Mouse (Mus musculus): ENCODE results near the gene Fnbp1. TPM values are rescaled to one million over a fixed set of nuclear protein-coding genes. Genes with fewer than 3 reads are reported as not detected.

The Fnbp1 gene
- total RNA-seq, 2 experiments from 2014 or later = 113 to 120 TPM

DNA sequence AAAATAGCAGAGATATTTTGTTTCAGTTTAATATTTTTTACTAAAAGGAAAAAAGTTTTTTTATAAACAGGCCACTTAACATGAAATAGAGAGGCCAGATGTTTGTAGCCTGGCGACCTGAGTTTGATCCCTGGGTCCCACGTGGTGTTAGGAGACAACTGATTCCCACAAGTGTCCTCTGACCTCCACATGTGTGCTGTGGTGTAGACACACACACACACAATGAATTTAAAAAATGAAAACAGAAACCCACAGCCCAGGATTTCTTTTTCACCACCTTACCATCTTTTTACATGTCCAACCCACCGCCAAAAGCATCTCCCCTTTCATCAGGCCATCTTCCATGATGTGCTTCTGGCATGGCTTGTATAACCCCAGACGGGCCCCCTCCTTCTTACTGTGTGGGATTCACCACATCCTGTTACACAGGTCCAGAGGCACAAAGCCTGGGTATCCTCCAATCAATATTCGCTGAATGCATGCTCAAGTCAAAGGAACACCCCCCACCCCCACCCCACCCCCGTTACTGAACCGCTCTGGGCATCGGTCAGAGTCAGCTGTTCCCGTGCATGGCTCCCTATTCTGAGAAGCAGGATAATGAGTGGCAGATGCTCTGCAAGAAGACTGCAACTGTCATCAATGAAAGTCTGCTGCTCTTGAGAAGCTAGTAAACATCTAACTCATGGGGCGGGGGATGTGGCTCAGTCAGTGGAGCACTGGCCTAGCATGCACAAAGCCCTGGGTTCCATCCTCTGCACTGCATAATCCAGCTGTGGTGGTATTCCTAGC, 25.7 kb downstream of the Fnbp1 start:
- no peak for TF ChIP-seq CTCF (conservative IDR thresholded peaks at IDR 0.05)
- peak; percentile 44 to 67 for DNase-seq (ENCODE audit: low spot score in 2 of 2)

DNA sequence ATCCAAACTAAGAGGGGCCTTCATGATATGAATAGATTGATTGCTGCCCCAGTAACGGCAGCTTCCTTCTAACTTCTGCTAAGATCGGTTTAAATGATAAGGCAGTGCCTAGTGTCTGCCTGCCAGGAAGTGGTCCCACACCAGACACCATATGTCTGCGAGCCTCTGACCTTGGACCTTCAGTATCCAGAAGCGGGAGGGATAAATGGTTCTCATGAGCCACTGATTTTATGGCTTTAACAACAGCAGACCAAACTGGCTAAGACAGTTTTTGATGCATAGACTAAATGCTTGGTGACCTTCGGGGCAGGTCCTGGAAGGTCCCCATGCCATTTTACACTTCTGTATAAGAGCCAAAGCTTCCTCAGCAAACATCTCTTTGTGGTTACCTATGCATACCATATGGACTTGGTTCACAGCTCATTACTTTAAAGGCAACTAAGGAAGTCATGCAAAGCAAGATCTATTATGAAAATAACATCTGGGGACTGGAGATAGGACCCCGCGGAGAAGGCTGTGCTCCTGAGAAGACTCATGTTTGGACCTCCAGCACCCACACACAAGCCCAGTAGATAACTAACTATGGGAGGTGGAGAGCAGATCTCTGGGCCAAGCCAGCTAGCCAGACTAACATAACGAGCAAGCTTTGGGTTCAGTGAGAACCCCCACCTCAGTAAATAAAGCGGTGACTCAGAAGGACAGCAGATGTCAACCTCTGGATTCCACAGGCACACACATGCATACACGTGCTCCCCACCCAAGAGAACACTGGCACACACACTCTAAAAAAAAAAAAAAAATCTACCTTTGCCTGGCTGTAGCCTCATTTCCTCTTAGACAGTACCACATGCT, 26.5 kb downstream of the Fnbp1 start:
- H3K27ac ChIP-seq = peak overlapping the region; percentile 3
- no peak for DNase-seq (ENCODE audit: low spot score in 2 of 2)
- H3K4me3 ChIP-seq = no peak overlapping the region
- no peak for TF ChIP-seq CTCF (conservative IDR thresholded peaks at IDR 0.05)

More for the DNA sequence above, 25.7 kb downstream of the Fnbp1 start:
- Histone ChIP-seq H3K27ac (peak overlapping the region; percentile 48), H3K4me3 (no peak overlapping the region)

DNA sequence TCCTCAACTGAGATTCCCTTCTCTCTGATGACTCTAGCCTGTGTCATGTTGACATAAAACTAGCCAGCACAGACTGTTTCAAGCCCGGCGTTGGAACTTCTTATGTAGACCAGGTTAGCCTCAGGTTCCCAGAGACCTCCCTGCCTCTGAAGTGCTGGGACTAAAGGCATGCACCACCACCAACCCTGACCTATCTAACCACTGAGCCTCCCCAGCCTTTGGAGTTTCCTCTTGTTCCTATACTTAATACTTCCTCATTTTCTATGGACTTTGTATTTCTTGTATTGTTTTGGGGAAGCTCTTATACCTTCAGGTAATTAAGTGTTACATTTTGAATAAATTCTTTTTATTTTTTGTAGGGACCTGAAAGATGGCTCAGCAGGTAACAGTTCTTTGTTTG, 27.6 kb downstream of the Fnbp1 start:
- no peak for DNase-seq (ENCODE audit: low spot score in 2 of 2)
- TF ChIP-seq CTCF (conservative IDR thresholded peaks at IDR 0.05) = no peak
- Histone ChIP-seq H3K4me3 (no peak overlapping the region), H3K27ac (no peak overlapping the region)

DNA sequence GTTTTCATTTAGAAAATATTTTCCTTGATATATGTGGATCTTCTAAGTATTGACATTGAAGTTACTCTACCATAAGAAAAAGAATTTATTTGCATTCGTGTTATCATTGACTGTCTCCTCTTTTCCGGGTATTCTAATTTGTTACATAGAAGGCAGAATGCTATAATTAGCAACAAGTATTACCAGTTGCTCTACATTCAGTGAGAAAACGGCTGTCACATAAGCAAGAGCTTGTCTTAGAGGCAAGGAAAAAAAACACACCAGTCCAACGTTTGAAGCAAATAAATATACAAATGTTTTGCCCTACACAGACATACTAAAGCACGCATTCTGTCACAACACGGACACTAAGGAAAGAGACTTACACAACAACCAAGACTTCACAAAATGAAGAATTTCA, 30.1 kb downstream of the Fnbp1 start:
- no peak for TF ChIP-seq CTCF (conservative IDR thresholded peaks at IDR 0.05)
- H3K27ac ChIP-seq = peak overlapping the region; percentile 23; the same call in 1 of the 2 replicates
- DNase-seq (ENCODE audit: low spot score in 2 of 2) = no peak
- H3K4me3 ChIP-seq = no peak overlapping the region

DNA sequence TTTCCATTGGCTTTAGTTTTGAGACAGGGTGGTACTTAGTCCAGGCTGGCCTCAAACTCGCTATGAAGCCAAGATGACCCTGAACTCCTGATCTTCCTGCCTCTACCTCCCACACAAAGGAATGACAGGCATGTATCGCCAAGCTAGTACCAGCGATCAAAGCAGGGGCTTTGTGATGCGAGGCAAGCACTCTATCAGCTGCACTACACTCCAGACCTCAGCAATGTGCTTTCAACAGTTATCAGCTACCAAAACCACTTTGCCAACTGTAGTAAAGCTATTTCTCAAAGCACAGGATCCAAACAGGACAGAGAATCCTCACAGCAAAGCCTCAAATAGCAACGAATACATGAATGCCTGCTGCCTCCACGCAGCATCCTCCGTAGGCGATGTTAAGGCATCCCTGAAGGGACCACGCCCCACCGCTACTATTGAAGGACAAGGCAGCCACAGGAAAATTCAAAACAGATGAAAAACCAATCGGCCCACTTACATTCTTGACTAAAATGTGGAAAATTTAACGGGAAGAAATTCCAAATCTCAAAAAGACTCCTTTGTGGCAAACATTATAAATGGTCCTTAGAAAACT, 31.8 kb downstream of the Fnbp1 start:
- no peak for TF ChIP-seq CTCF (conservative IDR thresholded peaks at IDR 0.05)
- H3K27ac ChIP-seq = peak overlapping the region; percentile 36; the same call in 1 of the 2 replicates
- DNase-seq (ENCODE audit: low spot score in 2 of 2) = no peak
- H3K4me3 ChIP-seq = no peak overlapping the region

DNA sequence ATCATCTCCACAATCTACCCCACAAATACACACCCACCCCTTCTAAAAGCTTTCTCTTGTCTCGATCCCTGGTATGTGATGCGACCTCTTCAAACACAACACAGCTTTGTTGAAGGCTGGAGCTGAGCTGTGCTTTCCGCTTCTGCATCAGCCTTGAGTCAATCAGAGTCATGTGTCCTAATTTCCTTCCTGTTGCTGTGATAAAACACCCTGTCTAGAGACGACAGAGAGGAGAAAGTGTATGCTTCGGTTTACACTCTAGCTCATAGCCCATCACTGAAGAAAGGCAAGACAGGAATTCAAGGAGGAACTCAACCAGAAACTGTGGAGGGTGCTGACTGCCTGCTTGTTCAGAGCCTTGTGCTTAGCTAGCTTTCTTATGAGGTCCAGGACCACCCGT, 33.6 kb downstream of the Fnbp1 start:
- Histone ChIP-seq H3K4me3 (no peak overlapping the region), H3K27ac (peak overlapping the region; percentile 36; the same call in 1 of the 2 replicates)
- TF ChIP-seq CTCF (conservative IDR thresholded peaks at IDR 0.05) = no peak
- no peak for DNase-seq (ENCODE audit: low spot score in 2 of 2)

DNA sequence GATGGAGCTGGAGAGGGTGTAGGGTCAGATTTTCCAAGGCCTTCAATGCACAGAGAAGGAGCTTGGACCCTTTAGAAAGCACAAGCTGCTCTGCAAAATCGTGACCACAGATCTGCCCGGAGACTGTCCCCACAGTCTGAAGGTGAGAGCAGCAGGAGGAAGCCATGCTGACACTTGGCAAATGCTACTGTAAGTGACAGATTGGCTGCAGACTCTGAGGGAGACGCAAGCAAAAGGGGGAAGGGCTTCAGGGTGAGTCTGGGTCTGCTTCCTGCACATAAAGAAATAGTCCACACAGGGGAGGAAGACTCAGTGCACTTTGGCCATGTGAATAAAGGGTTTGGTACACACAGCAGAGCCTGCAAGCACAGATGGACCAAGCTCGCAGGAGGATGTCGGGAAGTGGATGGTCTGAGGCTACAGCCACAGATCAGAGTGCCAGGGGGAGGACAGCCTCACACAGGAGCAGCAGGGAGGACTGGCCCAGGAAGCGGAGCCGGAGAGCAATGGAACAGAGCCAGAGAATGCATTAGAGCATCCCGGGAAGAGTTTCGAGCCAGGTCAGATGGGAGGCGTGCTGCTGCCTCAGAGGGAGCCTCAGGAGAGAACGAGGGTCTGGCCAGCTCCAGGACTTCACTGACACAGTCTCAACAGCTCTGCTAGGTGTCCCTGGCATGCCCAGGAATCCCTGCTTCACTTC, 35.0 kb downstream of the Fnbp1 start:
- H3K4me3 ChIP-seq = no peak overlapping the region
- peak overlapping the region; percentile 71 for H3K27ac ChIP-seq
- TF ChIP-seq CTCF (conservative IDR thresholded peaks at IDR 0.05) = no peak
- DNase-seq (ENCODE audit: low spot score in 2 of 2) = peak; percentile 27 to 41

DNA sequence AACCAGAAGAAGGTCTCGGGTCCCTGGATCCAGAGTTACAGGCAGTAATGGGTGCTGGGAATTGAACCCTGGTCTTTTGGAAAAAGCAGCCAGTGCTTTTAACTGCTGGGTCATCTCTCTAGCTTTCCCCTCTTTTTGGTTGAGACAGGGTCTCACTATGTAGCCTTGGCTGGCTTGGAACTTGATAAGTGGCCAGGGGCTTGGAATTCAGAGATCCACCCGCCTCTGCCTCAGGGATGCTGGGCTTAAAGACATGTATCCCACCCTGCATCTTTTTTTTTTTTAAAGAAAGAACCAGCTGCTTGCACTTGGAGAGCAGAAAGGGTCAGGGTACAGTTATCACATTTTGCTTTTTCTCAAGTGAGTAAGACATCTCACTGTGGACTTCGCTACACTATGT, 35.8 kb downstream of the Fnbp1 start:
- no peak overlapping the region for H3K4me3 ChIP-seq
- no peak for TF ChIP-seq CTCF (conservative IDR thresholded peaks at IDR 0.05)
- H3K27ac ChIP-seq = peak overlapping the region; percentile 71; the same call in 1 of the 2 replicates
- DNase-seq (ENCODE audit: low spot score in 2 of 2) = no peak

DNA sequence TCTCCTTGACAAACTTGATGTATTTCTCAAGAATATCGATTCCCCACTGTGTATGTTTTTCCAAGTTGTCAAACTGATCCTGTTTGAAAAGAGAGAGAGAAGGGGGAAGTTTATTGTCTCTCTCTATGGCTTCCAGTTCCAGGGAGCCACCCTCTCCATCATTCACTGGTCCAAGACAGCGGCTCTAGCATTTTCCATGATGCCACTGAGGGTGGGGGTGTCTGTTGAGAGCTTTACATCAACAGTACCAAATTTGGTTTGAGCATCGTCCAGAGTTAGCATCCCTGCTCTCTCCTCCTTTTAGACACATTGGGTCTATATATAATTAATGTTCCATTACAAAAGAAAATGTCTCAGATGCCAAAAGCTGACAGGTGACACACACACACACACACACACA, 36.5 kb downstream of the Fnbp1 start:
- H3K27ac ChIP-seq = peak overlapping the region; percentile 11; the same call in 1 of the 2 replicates
- no peak for TF ChIP-seq CTCF (conservative IDR thresholded peaks at IDR 0.05)
- no peak for DNase-seq (ENCODE audit: low spot score in 2 of 2)
- H3K4me3 ChIP-seq = no peak overlapping the region

DNA sequence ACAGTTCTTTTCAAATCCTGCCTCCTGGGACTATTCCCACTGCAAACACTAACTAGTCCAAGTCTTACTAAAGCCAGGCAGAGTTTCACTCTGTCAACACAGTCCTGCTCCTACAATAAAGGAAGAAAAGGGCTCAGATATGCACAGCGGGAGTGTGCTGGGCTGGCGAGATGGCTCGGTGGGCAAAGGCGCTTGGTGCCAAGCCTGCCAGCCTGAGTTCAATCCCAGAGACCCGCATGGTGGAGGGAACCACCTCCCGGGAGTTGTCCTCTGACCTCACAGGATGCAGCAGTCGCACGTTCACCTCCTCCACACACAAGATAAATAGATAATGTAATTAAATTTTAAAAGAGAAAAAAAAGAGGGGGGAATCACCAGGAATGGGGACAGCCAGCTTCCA, 38.5 kb downstream of the Fnbp1 start:
- TF ChIP-seq CTCF (conservative IDR thresholded peaks at IDR 0.05) = no peak
- Histone ChIP-seq H3K27ac (no peak overlapping the region), H3K4me3 (no peak overlapping the region)
- DNase-seq (ENCODE audit: low spot score in 2 of 2) = no peak

DNA sequence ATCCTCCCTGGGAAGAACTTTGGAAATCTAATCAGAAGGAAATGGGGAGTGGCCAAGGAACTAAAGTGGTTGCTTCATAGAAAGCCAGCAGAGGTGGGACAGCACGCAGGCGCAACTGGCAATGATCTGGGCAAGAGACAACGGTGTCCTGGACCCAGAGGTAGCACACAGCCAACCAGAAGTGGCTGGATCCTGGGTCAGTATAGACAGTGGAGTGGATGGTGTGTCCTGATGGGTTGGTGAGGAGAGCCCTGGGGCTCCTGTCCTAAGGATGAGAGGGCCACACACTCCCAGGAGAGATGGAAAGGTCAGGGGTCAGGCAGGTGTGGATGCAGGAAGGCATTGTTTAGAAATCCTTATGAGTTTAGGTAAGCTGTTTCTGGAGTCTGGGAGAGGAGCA, 40.5 kb downstream of the Fnbp1 start:
- DNase-seq (ENCODE audit: low spot score in 2 of 2) = no peak
- TF ChIP-seq CTCF (conservative IDR thresholded peaks at IDR 0.05) = no peak
- peak overlapping the region; percentile 57 for H3K27ac ChIP-seq
- H3K4me3 ChIP-seq = no peak overlapping the region

DNA sequence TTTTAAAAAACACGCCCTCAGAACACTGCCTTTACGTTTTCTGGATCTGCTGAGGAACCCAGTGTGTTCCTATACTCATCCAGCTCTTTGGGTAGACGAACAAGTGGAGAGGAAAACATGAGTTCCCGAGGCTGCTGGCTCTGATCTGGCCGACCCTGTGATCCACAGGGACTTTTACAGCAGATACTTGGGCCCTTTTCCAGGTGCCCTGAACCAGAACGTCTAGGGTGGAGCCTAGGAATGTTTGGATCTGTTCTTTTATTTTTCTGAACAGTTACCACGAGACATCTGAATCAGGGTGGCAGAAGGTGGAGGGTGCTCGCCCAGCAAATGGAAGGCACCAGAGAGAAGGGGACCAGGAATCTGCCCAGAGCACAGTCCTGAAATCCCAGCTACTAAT, 42.7 kb downstream of the Fnbp1 start:
- DNase-seq (ENCODE audit: low spot score in 2 of 2) = no peak
- H3K27ac ChIP-seq = peak overlapping the region; percentile 51; the same call in 1 of the 2 replicates
- H3K4me3 ChIP-seq = no peak overlapping the region
- no peak for TF ChIP-seq CTCF (conservative IDR thresholded peaks at IDR 0.05)
